Mouse (Mus musculus): ENCODE data around the gene Tulp1. TPM values are rescaled to one million over a fixed set of nuclear protein-coding genes. Genes with fewer than 3 reads are reported as not detected.
A peak's percentile ranks its signal among the peaks of the same experiment; 100 is the strongest.

Gene Tulp1
- polyA plus RNA-seq, 1 experiment from 2014 or later = 3.3 TPM

DNA sequence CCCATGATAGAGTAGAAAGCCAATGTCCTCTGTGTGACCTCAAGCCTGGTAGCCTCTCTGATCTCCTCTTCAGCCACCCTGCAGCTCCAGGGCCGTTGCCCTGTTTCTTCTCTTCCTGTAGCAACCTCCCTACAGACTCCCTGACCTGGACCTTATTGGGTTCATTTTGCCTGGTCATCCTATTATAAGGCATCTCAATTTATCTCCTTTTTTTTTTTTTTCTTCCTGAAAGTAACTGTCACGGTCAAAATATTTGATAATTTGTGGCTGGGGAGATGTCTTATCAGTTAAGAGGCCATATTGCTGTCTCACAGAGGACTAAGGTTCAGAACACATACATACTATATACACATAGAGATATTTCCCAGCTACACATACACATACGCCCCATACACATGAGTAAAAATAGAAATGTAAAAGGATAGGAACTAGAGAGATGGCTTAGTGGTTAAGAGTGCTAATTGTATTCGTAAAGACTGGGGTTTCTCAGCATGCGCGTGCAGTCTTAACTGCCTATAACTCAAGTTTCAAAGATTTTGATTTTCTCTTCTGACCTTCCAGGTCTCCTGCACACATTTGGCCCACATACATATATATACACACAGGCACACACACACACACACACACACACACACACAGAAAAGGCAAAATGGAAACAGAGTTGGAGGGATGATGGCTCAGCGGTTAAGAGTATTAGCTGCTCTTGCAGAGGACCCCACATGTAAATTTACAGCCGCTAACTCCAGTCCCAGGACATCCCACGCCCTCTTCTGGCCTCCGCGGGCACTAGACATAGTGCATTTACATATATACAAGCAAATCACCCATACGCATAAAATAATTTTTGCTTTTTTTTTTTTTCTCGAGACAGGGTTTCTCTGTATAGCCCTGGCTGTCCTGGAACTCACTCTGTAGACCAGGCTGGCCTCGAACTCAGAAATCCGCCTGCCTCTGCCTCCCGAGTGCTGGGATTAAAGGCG lies 52.5 kb downstream of the Tulp1 start:
- Histone ChIP-seq H3K9ac (ENCODE audit: low read depth, low read length) (peak overlapping the region; percentile 46; the same call in 1 of the 2 replicates), H3K4me2 (peak overlapping the region; percentile 89), H3K4me1 (replicated peaks; ENCODE audit: control insufficient read depth, insufficient read depth, low read length) (peaks cover 33% of the 10 kb centered on the region), H3K27ac (ENCODE audit: low read depth, low read length) (peak overlapping the region; percentile 74), H3K4me3 (ENCODE audit: low read depth, low read length) (peak overlapping the region; percentile 85), H3K9me3 (ENCODE audit: control insufficient read depth, low read length) (no peaks in the 10 kb centered on the region), H3K27me3 (replicated peaks; ENCODE audit: control insufficient read depth, insufficient read depth, low read length) (no peaks in the 10 kb centered on the region), H3K36me3 (ENCODE audit: control insufficient read depth, insufficient read depth, low read length) (peaks cover 13% of the 10 kb centered on the region; the same call in 1 of the 2 replicates)
- ATAC-seq (replicated peaks; ENCODE audit: low FRiP score) (peak; percentile 10), DNase-seq (ENCODE audit: low spot score) (no peak)
- 17% methylated on average over 17 of the region's 17 CpGs for WGBS

DNA sequence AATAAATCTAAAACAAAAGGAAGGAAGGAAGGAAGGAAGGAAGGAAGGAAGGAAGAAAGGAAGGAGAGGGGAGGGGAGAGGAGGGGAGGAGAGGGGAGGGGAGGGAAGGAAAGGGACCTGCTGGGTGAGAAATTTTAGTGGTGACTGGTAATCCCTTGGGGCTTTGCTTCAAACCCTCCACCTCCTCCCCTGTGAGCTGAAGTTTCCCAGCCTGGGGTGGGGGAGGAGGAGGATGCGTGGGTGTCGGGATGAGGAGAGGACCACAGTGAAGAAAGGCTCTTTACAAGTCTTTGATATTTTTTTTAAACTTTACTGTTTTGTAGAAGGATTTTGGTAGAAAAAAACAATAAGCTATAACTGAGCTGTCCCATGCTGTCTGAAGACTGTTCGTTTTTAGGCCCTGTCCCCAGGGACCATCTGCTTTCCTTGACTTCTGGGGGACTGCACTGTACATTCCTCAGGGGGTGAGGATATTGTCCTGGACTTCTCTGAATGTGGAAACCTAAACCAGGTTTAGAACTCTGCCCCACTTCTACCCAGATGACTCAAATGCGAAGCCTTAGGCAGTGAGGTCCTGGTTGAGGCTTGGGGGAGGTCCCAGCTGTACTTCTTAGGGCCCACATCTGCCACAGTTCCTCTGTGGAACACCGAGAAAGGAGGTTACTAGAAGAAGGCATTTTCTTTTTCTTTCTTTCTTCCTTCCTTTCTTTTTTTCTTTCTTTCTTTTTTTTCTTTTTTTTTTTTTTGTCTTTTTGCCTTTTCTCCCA lies 53.5 kb downstream of the Tulp1 start:
- Histone ChIP-seq H3K27ac (ENCODE audit: low read depth, low read length) (no peak overlapping the region), H3K9me3 (ENCODE audit: control insufficient read depth, low read length) (no peaks in the 10 kb centered on the region), H3K27me3 (replicated peaks; ENCODE audit: control insufficient read depth, insufficient read depth, low read length) (no peaks in the 10 kb centered on the region), H3K4me2 (no peak overlapping the region), H3K9ac (ENCODE audit: low read depth, low read length) (no peak overlapping the region), H3K36me3 (ENCODE audit: control insufficient read depth, insufficient read depth, low read length) (peaks cover 11% of the 10 kb centered on the region; the same call in 1 of the 2 replicates), H3K4me1 (replicated peaks; ENCODE audit: control insufficient read depth, insufficient read depth, low read length) (peaks cover 26% of the 10 kb centered on the region), H3K4me3 (ENCODE audit: low read depth, low read length) (no peak overlapping the region)
- ATAC-seq (replicated peaks; ENCODE audit: low FRiP score) (no peak), DNase-seq (ENCODE audit: low spot score) (no peak)
- WGBS = 77% methylated on average over 5 of the region's 5 CpGs

DNA sequence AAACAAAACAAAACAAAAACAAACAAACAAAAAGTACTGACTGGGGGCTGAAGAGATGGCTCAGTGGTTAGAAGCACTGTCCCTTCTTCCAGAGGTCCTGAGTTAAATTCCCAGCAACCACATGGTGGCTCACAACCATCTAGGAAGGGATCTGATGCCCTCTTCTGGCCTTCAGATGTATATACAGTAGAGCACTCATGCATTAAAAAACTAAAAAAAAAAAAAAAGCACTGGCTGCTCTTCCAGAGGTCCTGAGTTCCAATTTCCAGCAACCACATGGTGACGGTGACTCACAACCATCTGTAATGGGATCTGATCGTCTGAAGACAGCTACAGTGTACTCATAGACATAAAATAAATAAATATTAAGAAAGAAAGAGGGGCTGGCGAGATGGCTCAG lies 54.2 kb downstream of the Tulp1 start:
- no peak for ATAC-seq (replicated peaks; ENCODE audit: low FRiP score)
- Histone ChIP-seq H3K4me2 (no peak overlapping the region), H3K4me3 (ENCODE audit: low read depth, low read length) (no peak overlapping the region), H3K27ac (ENCODE audit: low read depth, low read length) (no peak overlapping the region), H3K4me1 (replicated peaks; ENCODE audit: control insufficient read depth, insufficient read depth, low read length) (peaks cover 22% of the 10 kb centered on the region), H3K27me3 (replicated peaks; ENCODE audit: control insufficient read depth, insufficient read depth, low read length) (no peaks in the 10 kb centered on the region), H3K36me3 (ENCODE audit: control insufficient read depth, insufficient read depth, low read length) (peaks cover 4% of the 10 kb centered on the region; the same call in 1 of the 2 replicates), H3K9me3 (ENCODE audit: control insufficient read depth, low read length) (no peaks in the 10 kb centered on the region), H3K9ac (ENCODE audit: low read depth, low read length) (no peak overlapping the region)
- no peak for DNase-seq (ENCODE audit: low spot score)
- 78% methylated on average over 3 of the region's 3 CpGs for WGBS

DNA sequence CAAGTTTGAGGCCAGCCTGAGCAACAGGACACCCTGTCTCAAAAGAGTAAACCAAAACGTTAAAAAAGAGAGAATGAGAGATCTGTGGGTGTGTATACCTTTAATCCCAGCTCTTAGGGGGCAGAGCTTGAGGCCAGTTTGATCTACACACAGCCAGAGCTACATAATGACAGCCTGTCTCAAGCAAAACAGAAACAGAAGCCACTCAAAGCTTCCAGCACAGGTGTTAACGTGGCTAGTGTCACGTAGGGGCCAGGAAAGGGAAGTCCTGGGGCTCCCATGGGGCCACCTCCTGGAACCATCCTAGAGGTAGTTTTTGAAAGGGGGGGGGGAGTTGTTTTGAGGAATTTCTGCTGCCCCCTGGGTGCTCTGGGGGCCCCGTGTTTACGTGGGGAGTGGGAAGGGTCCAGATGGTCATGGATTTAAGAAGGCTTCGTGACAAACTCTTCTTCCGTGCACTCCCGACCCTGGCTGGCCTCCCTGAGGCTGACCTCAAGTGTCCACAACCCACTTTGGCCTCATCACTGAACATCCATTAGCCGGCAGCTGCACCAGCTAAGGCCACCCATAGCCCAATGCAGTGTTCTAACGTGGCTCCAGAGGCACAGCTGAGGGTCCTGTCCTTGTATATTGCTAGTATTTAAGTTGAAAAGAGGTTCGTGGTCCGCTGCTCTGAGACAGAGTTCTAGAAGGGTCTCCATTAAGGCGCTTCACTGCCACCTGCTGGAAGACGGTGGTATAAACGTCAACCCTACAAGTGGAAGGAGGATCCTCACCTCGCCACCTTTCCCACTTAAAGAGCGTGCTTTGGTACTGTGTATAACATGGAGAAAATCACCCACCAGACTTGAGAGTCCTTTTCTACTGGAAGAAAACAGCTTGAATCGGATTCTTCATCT lies 56.5 kb downstream of the Tulp1 start:
- H3K4me3 ChIP-seq (ENCODE audit: low read depth, low read length) = no peak overlapping the region
- H3K27ac ChIP-seq (ENCODE audit: low read depth, low read length) = no peak overlapping the region
- peak overlapping the region; percentile 53 for H3K9ac ChIP-seq (ENCODE audit: low read depth, low read length)
- H3K4me2 ChIP-seq = peak overlapping the region; percentile 52
- no peaks in the 10 kb centered on the region for H3K36me3 ChIP-seq (ENCODE audit: control insufficient read depth, insufficient read depth, low read length)
- no peaks in the 10 kb centered on the region for H3K27me3 ChIP-seq (replicated peaks; ENCODE audit: control insufficient read depth, insufficient read depth, low read length)
- 12% methylated on average over 18 of the region's 18 CpGs for WGBS
- no peak for ATAC-seq (replicated peaks; ENCODE audit: low FRiP score)
- H3K4me1 ChIP-seq (replicated peaks; ENCODE audit: control insufficient read depth, insufficient read depth, low read length) = peaks cover 10% of the 10 kb centered on the region
- H3K9me3 ChIP-seq (ENCODE audit: control insufficient read depth, low read length) = no peaks in the 10 kb centered on the region
- DNase-seq (ENCODE audit: low spot score) = peak; percentile 84

DNA sequence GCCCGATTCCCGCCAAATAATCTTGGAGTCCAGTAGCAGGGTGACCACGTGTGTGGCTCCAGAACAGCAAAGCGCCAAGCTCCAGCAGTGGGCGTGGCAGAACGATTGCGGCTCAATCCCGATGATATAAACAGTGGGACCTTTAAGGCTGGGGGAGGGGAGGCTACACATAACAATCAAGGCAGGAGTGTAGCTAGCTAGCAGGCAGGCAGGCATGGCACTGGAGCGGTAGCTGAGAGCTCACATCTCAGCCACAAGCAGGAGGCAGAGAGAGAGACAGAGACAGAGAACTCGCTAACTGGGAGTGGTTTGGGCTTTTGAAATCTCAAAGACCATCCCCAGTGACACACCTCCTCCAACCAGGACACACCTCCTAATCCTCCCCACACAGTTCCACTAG lies 59.9 kb downstream of the Tulp1 start:
- Histone ChIP-seq H3K4me1 (replicated peaks; ENCODE audit: control insufficient read depth, insufficient read depth, low read length) (peaks cover 10% of the 10 kb centered on the region), H3K9ac (ENCODE audit: low read depth, low read length) (no peak overlapping the region), H3K4me2 (no peak overlapping the region), H3K36me3 (ENCODE audit: control insufficient read depth, insufficient read depth, low read length) (no peaks in the 10 kb centered on the region), H3K4me3 (ENCODE audit: low read depth, low read length) (no peak overlapping the region), H3K27ac (ENCODE audit: low read depth, low read length) (no peak overlapping the region), H3K27me3 (replicated peaks; ENCODE audit: control insufficient read depth, insufficient read depth, low read length) (no peaks in the 10 kb centered on the region; the same call in 1 of the 2 replicates), H3K9me3 (ENCODE audit: control insufficient read depth, low read length) (no peaks in the 10 kb centered on the region)
- no peak for ATAC-seq (replicated peaks; ENCODE audit: low FRiP score)
- DNase-seq (ENCODE audit: low spot score) = no peak
- WGBS = 48% methylated on average over 10 of the region's 10 CpGs

Other genes starting within 250 kb of the Tulp1 start
- 2.6 TPM in 2 replicates for gene Scube3, start 223.1 kb downstream of the Tulp1 start, polyA plus RNA-seq (2014; fragmentation: Nextera tagmentation; extraction: Ambion mirVana)
- 13.3 and 14.6 TPM in 2 replicates for gene Zfp523, start 188.1 kb downstream of the Tulp1 start, polyA plus RNA-seq (2014; fragmentation: Nextera tagmentation; extraction: Ambion mirVana)
- gene Def6, start 157.4 kb downstream of the Tulp1 start, polyA plus RNA-seq (2014; fragmentation: Nextera tagmentation; extraction: Ambion mirVana) = 24.1 and 27.3 TPM in 2 replicates
- 1.6 and 2.3 TPM in 2 replicates for gene Ppard, start 132.5 kb downstream of the Tulp1 start, polyA plus RNA-seq (2014; fragmentation: Nextera tagmentation; extraction: Ambion mirVana)
- gene Fance, start 51.7 kb downstream of the Tulp1 start, polyA plus RNA-seq (2014; fragmentation: Nextera tagmentation; extraction: Ambion mirVana) = 30.2 and 31.1 TPM in 2 replicates
- gene Rpl10a, start 36.8 kb downstream of the Tulp1 start, polyA plus RNA-seq (2014; fragmentation: Nextera tagmentation; extraction: Ambion mirVana) = 683 and 733 TPM in 2 replicates
- 4.3 and 4.6 TPM in 2 replicates for gene Tead3, start 14.4 kb downstream of the Tulp1 start, polyA plus RNA-seq (2014; fragmentation: Nextera tagmentation; extraction: Ambion mirVana)
- gene Fkbp5, start 152.3 kb upstream of the Tulp1 start, polyA plus RNA-seq (2014; fragmentation: Nextera tagmentation; extraction: Ambion mirVana) = 8.8 and 10.1 TPM in 2 replicates
- gene Armc12, start 165.6 kb upstream of the Tulp1 start, polyA plus RNA-seq (2014; fragmentation: Nextera tagmentation; extraction: Ambion mirVana) = not detected in 2 replicates
- gene Clpsl2, start 184.2 kb upstream of the Tulp1 start, polyA plus RNA-seq (2014; fragmentation: Nextera tagmentation; extraction: Ambion mirVana) = not detected in 2 replicates
- 3.5 and 3.7 TPM in 2 replicates for gene Clps, start 195.5 kb upstream of the Tulp1 start, polyA plus RNA-seq (2014; fragmentation: Nextera tagmentation; extraction: Ambion mirVana)
- 0.27 and 0.33 TPM in 2 replicates for gene Lhfpl5, start 210.4 kb upstream of the Tulp1 start, polyA plus RNA-seq (2014; fragmentation: Nextera tagmentation; extraction: Ambion mirVana)